Mouse (Mus musculus): ENCODE measurements around the gene Capn1.

Capn1 gene

DNA sequence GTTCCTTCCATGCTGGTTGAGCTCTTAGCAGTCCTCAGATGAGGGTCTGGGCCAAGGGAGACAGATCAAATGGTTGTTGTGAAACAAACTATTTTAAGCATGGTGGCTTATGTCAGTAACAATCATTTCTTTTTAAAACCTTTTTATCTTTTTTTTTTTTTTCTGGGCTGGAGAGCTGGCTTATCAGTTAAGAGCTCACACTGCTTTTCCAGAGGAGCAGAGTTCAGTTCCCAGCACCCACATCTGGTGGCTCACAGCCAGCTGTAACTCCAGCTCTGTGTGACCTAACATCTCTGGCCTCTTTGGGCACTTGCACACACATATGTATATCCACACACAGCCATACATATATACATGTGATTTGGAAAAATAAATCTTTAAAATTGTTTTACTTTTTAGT lies 22.0 kb upstream of the Capn1 start:
- no peak for DNase-seq

DNA sequence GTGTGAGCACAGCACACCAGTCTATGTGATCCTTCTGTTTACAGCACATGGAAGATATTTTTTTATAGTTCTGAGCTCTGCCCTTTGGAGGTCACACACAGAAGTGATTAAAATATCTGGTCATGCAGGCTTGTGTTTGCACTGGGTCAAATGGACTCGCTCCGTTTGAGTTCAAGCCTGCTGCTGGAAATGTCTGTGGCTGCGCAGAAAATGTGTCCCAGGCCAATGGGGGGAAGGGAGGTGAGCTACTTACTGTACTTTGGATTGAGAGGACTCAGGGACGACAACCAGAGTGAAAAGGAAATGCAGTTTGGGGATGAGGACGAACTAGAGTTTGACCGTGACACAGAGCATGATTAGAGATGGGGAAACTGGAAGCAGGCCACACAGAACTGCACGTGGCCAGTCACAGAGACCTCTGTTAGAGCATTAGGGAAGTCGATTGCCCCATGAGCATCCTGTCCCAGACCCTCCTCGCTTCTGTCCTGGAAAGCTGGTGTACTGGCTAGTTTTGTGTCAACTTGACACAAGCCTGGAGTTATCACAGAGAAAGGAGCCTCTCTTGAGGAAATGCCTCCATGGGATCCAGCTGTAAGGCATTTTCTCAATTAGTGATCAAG lies 20.4 kb upstream of the Capn1 start:
- no peak for DNase-seq

GRCm38 (mm10) chr19:6030520-6031280 lies 15.0 kb upstream of the Capn1 start:
- DNase-seq, result no peak

DNA sequence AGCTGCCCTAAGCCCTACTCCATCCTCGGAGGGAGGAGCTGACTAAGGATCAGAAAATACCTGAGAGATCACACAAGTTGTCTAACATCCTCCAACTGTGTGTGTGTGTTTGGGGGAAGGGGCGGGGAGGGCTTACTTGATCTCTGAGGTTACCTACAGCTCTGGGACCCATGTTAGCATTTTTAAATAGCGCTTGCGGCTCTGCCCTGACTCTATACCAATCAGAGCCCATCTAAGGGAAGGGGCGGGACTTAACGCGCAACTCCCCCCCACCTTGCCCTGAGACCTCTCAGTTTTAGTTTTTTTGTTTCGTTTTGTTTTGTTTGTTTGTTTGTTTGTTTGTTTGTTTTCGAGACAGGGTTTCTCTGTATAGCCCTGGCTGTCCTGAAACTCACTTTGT lies 13.7 kb upstream of the Capn1 start:
- DNase-seq, result no peak

GRCm38 (mm10) chr19:6028991-6029390 lies 13.3 kb upstream of the Capn1 start:
- DNase-seq, result no peak

DNA sequence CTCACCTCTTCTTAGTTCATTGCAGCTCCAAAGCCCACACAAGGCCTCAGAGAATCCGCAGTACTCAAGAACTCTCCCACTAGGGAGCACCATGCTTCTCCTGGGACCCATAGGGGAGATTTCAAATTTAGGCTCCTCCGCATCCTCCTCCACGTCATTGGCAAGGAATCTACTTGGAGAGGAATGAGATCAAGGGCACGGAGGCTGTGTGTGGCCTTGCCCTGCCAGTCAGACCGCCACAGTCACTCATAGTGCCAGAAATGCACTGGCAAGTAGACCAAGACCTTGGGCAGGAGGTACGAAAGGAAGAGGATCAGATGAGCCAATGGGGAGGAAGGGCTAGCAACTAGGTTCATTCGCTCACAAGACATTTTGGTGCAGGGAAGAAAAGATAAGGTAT lies 8.2 kb upstream of the Capn1 start:
- DNase-seq, result no peak

GRCm38 (mm10) chr19:6023059-6023458 lies 7.4 kb upstream of the Capn1 start:
- DNase-seq, result no peak

DNA sequence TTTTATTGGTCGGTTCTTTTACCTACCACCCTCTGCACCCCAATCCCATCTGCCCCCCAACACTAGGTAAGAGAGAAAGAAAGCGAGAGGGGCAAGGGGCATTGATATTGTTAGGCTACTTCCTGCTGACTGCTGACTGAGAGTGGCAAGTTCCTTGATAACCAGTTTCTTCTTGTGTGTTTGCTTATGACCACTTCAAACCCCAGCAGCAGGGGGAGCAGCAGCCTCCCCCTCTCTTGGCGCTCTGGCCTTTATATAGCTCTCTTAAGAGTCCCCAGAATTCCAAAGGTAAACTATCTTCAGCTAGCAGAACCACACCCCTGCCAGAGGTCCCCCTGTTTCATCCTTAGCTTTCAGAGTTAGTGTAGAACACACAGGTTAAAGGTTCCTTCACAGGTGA lies 4.6 kb upstream of the Capn1 start:
- no peak for DNase-seq

GRCm38 (mm10) chr19:6018142-6019089 lies 2.7 kb upstream of the Capn1 start:
- DNase-seq, result peak; percentile 74 to 88

- peak in 1 of 2 experiments; percentile 10 for DNase-seq
Observed at GRCm38 (mm10) chr19:6016532-6016931, 835 bp upstream of the Capn1 start.

- peak; percentile 40 to 55 for DNase-seq
Observed at GRCm38 (mm10) chr19:6014991-6015510, 646 bp downstream of the Capn1 start.

DNA sequence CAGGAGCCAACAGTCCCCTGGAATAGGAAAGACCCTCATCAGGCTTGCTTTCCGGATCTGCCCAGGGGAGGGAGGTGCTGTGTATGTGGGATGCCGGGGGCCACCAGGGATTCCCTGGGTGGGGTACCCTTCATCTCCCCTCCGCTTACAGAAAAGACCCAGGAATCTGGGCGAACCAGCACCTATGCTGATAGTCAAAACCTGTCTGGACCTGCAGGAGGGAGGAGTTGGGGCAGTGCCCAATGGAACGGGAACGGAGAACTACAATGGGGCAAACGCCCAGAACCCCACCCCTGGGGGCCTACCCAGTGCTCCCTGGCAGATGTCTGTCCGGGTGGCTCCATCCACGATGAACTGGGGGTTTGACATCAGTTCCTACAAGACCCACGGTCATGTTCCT lies 2.0 kb downstream of the Capn1 start:
- no peak for DNase-seq

DNA sequence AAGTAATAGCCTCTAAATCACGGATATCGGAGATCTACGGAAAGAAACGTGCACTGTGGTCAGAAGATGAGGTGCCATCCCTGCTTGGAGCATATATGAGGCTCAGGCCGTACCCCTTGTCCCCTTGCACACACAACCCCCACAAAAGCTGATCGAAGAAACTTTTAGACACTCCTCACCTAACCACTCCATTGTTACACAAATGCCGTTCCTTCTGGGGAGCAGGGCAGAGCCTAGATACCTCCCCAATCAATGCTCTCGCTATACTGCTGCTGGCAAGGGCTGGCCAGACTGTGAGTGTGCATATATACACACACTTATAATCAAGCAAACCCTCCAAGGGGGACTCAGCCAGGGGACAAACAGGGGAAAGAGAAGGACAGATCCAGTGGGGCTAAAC lies 6.6 kb downstream of the Capn1 start:
- no peak for DNase-seq

- DNase-seq, result no peak
Observed at GRCm38 (mm10) chr19:6007013-6007412, 8.7 kb downstream of the Capn1 start.

GRCm38 (mm10) chr19:6005541-6005940 lies 10.2 kb downstream of the Capn1 start:
- DNase-seq, result no peak

- no peak for DNase-seq
Observed at GRCm38 (mm10) chr19:5999969-6000368, 15.7 kb downstream of the Capn1 start.

GRCm38 (mm10) chr19:5998180-5998579 lies 17.5 kb downstream of the Capn1 start:
- DNase-seq, result no peak

GRCm38 (mm10) chr19:5994711-5995110 lies 21.0 kb downstream of the Capn1 start:
- no peak for DNase-seq

GRCm38 (mm10) chr19:5992012-5992411 lies 23.7 kb downstream of the Capn1 start:
- no peak for DNase-seq

GRCm38 (mm10) chr19:5991467-5991866 lies 24.2 kb downstream of the Capn1 start:
- DNase-seq, result no peak

DNA sequence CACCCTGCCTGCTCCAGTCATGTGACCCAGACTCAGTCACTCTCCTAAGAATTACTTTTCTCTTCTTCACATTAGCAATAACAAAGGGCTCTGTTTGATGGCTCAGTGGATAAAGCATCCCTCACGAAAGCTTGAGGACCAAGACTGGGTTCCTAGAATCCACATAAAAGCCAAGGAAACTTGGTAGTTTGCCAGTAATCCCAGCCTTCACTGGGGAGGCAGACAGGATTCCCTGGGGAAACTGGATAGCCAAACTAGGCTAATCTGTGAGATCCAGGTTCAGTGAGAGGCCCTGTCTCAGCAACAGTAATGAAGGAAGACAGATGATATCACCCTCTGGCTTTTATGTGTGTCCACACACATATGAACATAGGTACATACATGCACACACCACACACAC lies 24.8 kb downstream of the Capn1 start:
- DNase-seq, result no peak

DNA sequence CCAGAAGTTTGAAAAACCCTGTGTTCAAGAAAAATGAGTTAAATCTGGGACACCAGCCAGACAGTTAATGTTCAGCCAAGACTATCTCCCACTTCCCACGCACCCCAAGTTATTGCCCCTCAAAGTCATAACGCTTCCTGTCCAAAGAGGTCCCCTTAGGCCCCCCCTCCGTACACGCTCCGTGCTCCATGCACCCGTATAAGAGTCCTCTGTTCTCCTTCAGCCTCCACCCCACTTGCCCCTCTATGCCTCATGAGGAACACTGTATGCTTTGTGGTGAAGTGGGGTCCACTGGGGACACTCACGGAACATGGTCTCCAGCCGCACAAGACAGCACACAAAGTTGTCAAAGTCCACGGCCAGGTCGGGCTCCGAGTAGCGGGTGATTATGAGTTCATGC lies 25.7 kb downstream of the Capn1 start:
- no peak for DNase-seq

DNA sequence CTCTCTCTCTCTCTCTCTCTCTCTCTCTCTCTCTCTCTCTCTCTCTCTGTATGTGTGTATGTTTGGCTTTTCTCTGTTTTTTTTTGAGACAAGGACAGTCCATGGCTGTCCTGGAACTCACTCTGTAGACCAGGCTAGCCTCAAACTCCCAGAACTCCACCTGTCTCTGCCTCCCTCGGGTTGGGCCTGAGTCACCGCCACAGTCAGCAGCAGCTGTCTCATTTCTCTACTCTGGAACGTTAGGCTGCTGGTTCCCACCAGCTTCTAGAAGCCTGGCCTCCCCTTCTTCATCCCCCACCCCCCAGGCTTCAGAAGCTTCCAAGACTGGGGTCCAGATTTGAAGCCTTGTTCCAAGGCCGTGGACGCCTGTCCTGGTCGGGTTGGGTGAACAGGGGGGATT lies 26.1 kb downstream of the Capn1 start:
- no peak for DNase-seq
